Mouse (Mus musculus) liver, postnatal 0 days (tissue): ENCODE measurements around the gene Ipmk.
A peak's percentile ranks its signal among the peaks of the same experiment; 100 is the strongest.

Experiments used
- CTCF ChIP-seq: sonication (generic); IDR thresholded peaks from 2 replicates; pipeline ENCODE4 v1.5.1; 2016; ENCODE audit warnings: antibody characterized with exemption, low read depth
- EP300 ChIP-seq: IDR thresholded peaks from 2 replicates; pipeline ENCODE4 v1.6.1; 2016; ENCODE audit warnings: antibody characterized with exemption, low read depth, mild to moderate bottlenecking

- peak; percentile 74 for TF ChIP-seq CTCF
- TF ChIP-seq EP300 = no peak
Measured at GRCm38 (mm10) chr10:71306190-71306589, 41.4 kb upstream of the Ipmk start.
